Mouse (Mus musculus) adrenal gland, adult 18-20 months (tissue): ENCODE measurements around the gene Gm49380. TPM values are rescaled to one million over a fixed set of nuclear protein-coding genes. Genes with fewer than 3 reads are reported as not detected.

Experiments
- DNase-seq, 2 experiments: peaks; one replicate each; pipeline ENCODE4 v3.0.0; 2021 to 2022; ENCODE audit warnings: low spot score in 2 of 2
- total RNA-seq, 2 experiments: library from RNA; stranded (reverse); gene quantifications; 1 replicate in 1 of 2; 2 replicates in 1 of 2; pipeline ENCODE4 v1.2.3; 2021

The Gm49380 gene
- total RNA-seq, 2 experiments from 2014 or later: 0.27 to 0.48 TPM

- DNase-seq: no peak
Measured at GRCm38 (mm10) chr9:44075996-44076763, 37.1 kb downstream of the Gm49380 start.

GRCm38 (mm10) chr9:44075276-44075995 lies 37.9 kb downstream of the Gm49380 start:
- DNase-seq: no peak

- no peak for DNase-seq
Measured at GRCm38 (mm10) chr9:44074395-44075275, 38.7 kb downstream of the Gm49380 start.

- DNase-seq: no peak
Measured at GRCm38 (mm10) chr9:44073115-44073514, 40.2 kb downstream of the Gm49380 start.

GRCm38 (mm10) chr9:44072599-44072915 lies 40.7 kb downstream of the Gm49380 start:
- DNase-seq: peak in 1 of 2 experiments; percentile 46

- peak in 1 of 2 experiments; percentile 37 for DNase-seq
Measured at GRCm38 (mm10) chr9:44071914-44072598, 41.2 kb downstream of the Gm49380 start.

- DNase-seq: no peak
Measured at GRCm38 (mm10) chr9:44070844-44071231, 42.5 kb downstream of the Gm49380 start.

- DNase-seq: no peak
Measured at GRCm38 (mm10) chr9:44070113-44070843, 43.0 kb downstream of the Gm49380 start.

GRCm38 (mm10) chr9:44069252-44069651 lies 44.0 kb downstream of the Gm49380 start:
- DNase-seq: no peak

GRCm38 (mm10) chr9:44067960-44068330 lies 45.4 kb downstream of the Gm49380 start:
- no peak for DNase-seq

- no peak for DNase-seq
Measured at GRCm38 (mm10) chr9:44067241-44067959, 45.9 kb downstream of the Gm49380 start.

GRCm38 (mm10) chr9:44066785-44067225 lies 46.5 kb downstream of the Gm49380 start, which contains the start of gene Usp2:
Gene Usp2 (plus strand): TSS chr9:44067021.
- peak; percentile 100 for DNase-seq

GRCm38 (mm10) chr9:44065177-44065576 lies 48.1 kb downstream of the Gm49380 start:
- no peak for DNase-seq

GRCm38 (mm10) chr9:44058606-44059005 lies 54.7 kb downstream of the Gm49380 start:
- no peak for DNase-seq

GRCm38 (mm10) chr9:44053936-44054335 lies 59.4 kb downstream of the Gm49380 start:
- DNase-seq: no peak

- no peak for DNase-seq
Measured at GRCm38 (mm10) chr9:44052855-44053254, 60.4 kb downstream of the Gm49380 start.

GRCm38 (mm10) chr9:44049381-44050165 lies 63.7 kb downstream of the Gm49380 start:
- no peak for DNase-seq

GRCm38 (mm10) chr9:44048541-44049380 lies 64.5 kb downstream of the Gm49380 start:
- no peak for DNase-seq
